Mouse (Mus musculus): Measurements from ENCODE around the gene Katnal1. TPM values are rescaled to one million over a fixed set of nuclear protein-coding genes. Genes with fewer than 3 reads are reported as not detected.

Katnal1 gene
- polyA plus RNA-seq, 1 experiment: not detected

DNA sequence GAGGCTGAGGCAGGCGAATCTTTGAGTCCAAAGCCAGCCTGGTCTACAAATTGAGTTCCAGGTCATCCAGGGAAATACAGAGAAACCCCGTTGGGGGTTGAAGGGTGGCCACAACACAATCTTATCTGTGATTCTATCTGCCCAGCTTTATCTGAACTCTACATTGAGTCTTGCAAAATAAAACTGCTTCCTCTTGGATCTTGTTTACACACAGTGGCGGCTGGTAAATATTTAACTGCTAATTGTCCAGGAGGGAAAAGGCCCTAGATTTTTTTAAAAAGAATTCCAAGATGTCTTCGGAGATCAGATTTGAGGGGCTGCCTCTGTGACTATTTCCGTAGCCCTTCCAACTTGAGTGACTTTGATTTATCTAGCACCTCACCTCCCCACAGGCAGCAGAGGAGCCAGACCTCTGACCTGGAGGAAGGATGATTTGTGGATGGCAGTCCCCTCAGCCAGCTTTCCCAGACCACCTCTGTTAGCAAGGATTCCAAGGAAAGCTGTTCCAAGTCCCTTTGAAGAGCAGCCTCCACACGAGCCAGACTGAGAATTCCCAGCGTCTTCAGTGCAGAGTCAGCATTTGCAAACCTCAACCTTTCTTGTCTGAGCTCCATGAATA lies 39.9 kb upstream of the Katnal1 start:
- peaks cover 37% of the 10 kb centered on the region for H3K4me1 ChIP-seq (ENCODE audit: control insufficient read depth, insufficient read depth, low read length)
- WGBS: 66% methylated on average over 7 of the region's 7 CpGs
- TF ChIP-seq CTCF (IDR thresholded peaks at IDR 0.05; ENCODE audit: insufficient read depth, low read depth, low read length) (no peak), POLR2A (IDR thresholded peaks at IDR 0.05; ENCODE audit: insufficient read depth, low read depth, low read length) (no peak)
- H3K27ac ChIP-seq (ENCODE audit: insufficient read depth, low read depth, low read length): no peak overlapping the region
- H3K4me3 ChIP-seq (ENCODE audit: insufficient read depth, low read depth, low read length): no peak overlapping the region

DNA sequence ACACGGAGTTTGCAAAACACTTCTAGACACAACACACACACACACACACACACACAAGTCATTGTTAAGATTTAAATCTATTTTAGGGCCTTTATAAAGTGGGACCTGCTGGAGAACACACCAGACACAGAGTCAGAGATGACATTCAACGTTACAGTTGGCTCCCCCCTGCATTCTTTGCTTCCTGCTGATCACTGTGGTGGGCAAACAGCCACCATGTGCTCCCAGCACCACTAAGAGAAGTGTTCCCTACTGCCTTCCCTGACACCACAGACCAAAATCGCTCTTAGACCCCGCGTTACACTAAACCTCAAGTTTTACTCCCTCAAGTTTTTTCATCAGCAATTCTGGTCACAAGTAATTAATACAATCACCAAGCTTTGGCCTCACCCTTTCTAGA lies 39.1 kb upstream of the Katnal1 start:
- no peak overlapping the region for H3K4me3 ChIP-seq (ENCODE audit: insufficient read depth, low read depth, low read length)
- H3K4me1 ChIP-seq (ENCODE audit: control insufficient read depth, insufficient read depth, low read length): peaks cover 37% of the 10 kb centered on the region
- WGBS: 81% methylated on average over 5 of the region's 5 CpGs
- TF ChIP-seq CTCF (IDR thresholded peaks at IDR 0.05; ENCODE audit: insufficient read depth, low read depth, low read length) (no peak), POLR2A (IDR thresholded peaks at IDR 0.05; ENCODE audit: insufficient read depth, low read depth, low read length) (no peak)
- 0 out of 2 replicates have a peak overlapping the region, but pooled peaks have one; percentile 99 for H3K27ac ChIP-seq (ENCODE audit: insufficient read depth, low read depth, low read length)

DNA sequence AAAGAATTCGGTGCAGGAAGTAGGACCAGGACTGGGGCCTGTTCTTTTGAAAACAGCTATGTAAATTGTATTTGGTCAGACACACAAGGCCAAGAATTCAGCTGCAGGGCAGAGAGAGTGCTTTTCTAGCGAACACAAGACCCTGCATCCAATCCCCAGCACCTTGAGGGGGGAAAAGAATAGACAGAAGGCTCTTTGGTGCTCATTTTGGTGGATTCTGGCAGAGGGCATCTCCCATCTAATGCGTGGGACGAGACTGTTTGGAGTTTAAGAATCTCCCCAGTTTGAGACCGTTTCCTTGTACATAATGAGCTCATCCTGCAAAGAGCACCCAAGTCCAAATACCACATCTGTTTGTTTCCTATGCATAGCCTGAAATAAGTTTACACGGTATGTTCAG lies 37.3 kb upstream of the Katnal1 start:
- no peak for TF ChIP-seq POLR2A (IDR thresholded peaks at IDR 0.05; ENCODE audit: insufficient read depth, low read depth, low read length)
- WGBS: 22% methylated on average over 6 of the region's 6 CpGs
- peaks cover 33% of the 10 kb centered on the region for H3K4me1 ChIP-seq (ENCODE audit: control insufficient read depth, insufficient read depth, low read length)
- H3K4me3 ChIP-seq (ENCODE audit: insufficient read depth, low read depth, low read length): no peak overlapping the region
- peak overlapping the region; percentile 99 for H3K27ac ChIP-seq (ENCODE audit: insufficient read depth, low read depth, low read length)

DNA sequence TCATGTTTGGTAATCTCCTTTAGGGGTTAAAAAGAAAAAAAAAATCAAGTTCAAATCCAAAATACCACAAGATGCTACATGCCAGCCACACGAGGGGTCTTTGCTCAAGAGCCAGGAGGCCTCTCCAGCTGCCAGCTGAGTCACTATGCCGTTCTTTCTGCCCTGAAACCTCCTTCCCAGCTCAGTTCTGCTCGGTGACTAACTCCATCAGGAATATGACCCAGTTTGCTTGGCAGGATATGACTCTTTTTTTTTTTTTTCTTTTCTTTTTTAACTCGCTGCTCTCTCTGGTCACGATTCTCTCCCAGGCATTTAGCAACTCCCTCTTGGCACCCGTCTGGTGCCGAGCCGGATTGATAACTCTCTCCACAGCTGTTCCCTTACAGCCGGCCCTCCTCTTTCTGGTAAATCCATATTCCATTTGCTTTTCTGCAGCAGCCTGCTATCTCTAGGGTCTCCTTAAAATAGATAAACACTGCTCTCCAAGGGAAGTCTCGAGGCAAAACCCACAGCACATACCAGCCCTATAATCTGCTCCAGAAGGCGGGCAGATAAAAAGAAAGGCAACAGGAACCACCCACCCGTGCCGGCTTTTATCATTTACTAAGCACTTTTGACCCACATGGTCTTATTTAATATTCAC lies 36.7 kb upstream of the Katnal1 start:
- 11% methylated on average over 13 of the region's 13 CpGs for WGBS
- no peak for TF ChIP-seq POLR2A (IDR thresholded peaks at IDR 0.05; ENCODE audit: insufficient read depth, low read depth, low read length)
- no peak for TF ChIP-seq CTCF (IDR thresholded peaks at IDR 0.05; ENCODE audit: insufficient read depth, low read depth, low read length)
- Histone ChIP-seq H3K4me3 (ENCODE audit: insufficient read depth, low read depth, low read length) (no peak overlapping the region), H3K4me1 (ENCODE audit: control insufficient read depth, insufficient read depth, low read length) (peaks cover 33% of the 10 kb centered on the region), H3K27ac (ENCODE audit: insufficient read depth, low read depth, low read length) (peak overlapping the region; percentile 99)

DNA sequence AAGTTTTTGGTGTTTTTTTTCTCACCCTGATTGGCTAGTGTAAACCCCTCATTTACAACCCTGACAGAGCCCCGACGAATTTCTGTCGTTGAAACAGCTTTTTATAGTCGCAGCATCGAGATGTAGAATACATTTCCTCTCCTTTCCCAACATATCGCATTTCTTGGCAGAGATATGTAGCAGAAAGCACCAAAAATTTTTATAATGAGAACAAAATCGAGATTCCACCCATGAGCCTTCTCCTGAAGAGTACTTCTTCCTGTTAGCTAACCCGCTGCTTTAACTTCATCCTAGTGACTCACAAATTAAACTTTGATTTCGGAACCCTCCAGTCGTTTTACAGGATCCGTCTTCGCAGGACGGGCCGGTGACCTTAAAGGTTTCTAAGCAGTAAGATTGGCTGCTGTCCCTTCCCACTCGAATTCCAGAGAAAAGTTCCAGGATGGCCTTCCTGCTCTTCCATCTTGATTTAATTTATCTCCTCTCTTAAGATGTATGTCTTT lies 36.0 kb upstream of the Katnal1 start:
- Histone ChIP-seq H3K4me3 (ENCODE audit: insufficient read depth, low read depth, low read length) (no peak overlapping the region), H3K4me1 (ENCODE audit: control insufficient read depth, insufficient read depth, low read length) (peaks cover 36% of the 10 kb centered on the region), H3K27ac (ENCODE audit: insufficient read depth, low read depth, low read length) (peak overlapping the region; percentile 99)
- TF ChIP-seq POLR2A (IDR thresholded peaks at IDR 0.05; ENCODE audit: insufficient read depth, low read depth, low read length) (no peak), CTCF (IDR thresholded peaks at IDR 0.05; ENCODE audit: insufficient read depth, low read depth, low read length) (no peak)
- 37% methylated on average over 15 of the region's 15 CpGs for whole genome bisulfite sequencing

DNA sequence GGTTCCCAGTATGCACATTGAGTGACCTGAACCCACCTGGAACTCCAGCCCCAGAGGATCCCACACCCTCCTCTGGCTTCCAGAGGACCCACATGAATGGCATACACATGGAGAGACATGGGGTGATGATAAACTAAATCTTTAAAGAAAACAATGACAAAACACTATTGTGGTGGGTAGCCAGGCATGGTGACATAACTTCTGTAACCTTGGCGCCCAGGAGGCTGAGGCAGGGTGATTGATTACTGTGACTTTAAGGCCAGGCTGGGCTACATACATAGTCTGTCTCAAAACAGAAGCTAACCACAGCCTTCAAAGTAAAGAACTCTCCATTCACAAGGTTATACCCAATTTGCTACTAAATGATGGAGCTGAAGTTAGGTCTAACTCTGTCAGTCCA lies 35.1 kb upstream of the Katnal1 start:
- no peak overlapping the region for H3K4me3 ChIP-seq (ENCODE audit: insufficient read depth, low read depth, low read length)
- TF ChIP-seq CTCF (IDR thresholded peaks at IDR 0.05; ENCODE audit: insufficient read depth, low read depth, low read length) (no peak), POLR2A (IDR thresholded peaks at IDR 0.05; ENCODE audit: insufficient read depth, low read depth, low read length) (no peak)

DNA sequence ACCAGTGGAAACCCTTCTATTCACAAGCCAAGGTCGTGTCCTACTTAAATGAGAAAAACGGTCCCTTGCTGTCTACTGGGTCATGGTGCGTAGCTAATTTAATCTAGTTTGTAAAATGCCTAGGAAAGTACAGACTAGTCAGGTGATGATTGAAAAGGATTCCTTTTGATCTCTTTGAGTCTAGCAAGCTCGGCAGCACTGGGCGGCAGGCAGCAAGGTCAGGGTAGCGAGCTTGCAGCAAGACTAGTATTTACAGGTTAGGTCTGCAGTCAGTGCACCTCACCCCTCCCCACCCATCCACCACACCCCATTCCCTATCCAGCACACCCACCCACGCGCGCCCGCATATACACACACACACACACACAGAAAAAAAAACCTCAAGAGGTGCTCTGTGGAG lies 31.1 kb upstream of the Katnal1 start:
- Histone ChIP-seq H3K4me3 (ENCODE audit: insufficient read depth, low read depth, low read length) (no peak overlapping the region), H3K4me1 (ENCODE audit: control insufficient read depth, insufficient read depth, low read length) (peaks cover 18% of the 10 kb centered on the region), H3K27ac (ENCODE audit: insufficient read depth, low read depth, low read length) (peak overlapping the region; percentile 10; the same call in 1 of the 2 replicates)
- 76% methylated on average over 10 of the region's 10 CpGs for WGBS
- TF ChIP-seq POLR2A (IDR thresholded peaks at IDR 0.05; ENCODE audit: insufficient read depth, low read depth, low read length) (no peak), CTCF (IDR thresholded peaks at IDR 0.05; ENCODE audit: insufficient read depth, low read depth, low read length) (no peak)

More for the DNA sequence above, 35.1 kb upstream of the Katnal1 start:
- 93% methylated on average over 1 of the region's 1 CpGs for WGBS
- Histone ChIP-seq H3K27ac (ENCODE audit: insufficient read depth, low read depth, low read length) (peak overlapping the region; percentile 99), H3K4me1 (ENCODE audit: control insufficient read depth, insufficient read depth, low read length) (peaks cover 35% of the 10 kb centered on the region)

DNA sequence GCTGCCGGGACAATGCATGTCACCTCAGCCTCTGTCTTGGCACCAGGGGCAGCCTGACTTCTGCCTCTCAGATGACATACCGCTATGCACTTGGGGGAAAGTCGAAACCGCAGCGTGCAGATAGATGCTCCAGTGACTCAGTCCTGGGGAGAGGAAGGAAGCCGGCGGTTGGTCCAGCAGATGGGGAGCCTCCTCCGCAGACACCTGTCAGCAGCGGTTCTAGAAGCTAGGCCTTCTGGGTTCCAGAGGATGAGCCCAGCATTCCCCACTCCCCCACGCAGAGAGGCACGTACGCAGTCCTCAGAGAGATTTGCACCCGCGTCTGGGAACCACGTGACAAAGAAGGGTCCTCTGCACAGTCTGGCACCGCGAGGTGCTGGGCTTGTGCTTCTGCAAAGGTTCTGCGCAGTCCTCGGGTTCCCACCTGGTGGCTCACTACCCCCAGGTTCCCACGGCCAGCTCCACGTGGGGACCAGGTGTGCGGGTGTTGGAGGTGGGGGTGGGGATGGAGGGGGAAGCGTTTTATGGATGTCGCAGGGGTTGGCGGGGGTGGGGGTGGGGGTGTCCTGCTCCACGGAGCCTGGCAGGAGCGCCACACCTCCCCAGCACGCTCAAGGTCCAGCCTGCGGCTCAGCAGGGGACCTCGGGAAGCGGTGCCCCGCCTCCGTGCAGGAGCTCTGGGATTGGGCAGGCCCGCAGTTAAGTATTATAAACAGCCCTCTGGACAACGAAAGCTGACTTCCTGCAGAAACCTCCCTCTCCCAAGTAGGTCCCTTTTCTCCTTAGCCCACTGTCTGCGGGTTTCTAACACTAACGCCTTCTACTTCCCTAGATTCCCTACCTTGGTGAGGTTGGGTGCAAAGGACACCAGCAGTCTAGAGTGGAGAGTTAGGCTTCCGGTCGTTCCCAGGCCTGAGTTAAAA lies 30.2 kb upstream of the Katnal1 start:
- WGBS: 4% methylated on average over 39 of the region's 39 CpGs
- TF ChIP-seq POLR2A (IDR thresholded peaks at IDR 0.05; ENCODE audit: insufficient read depth, low read depth, low read length): no peak
- Histone ChIP-seq H3K27ac (ENCODE audit: insufficient read depth, low read depth, low read length) (peak overlapping the region; percentile 54), H3K4me3 (ENCODE audit: insufficient read depth, low read depth, low read length) (peak overlapping the region; percentile 49), H3K4me1 (ENCODE audit: control insufficient read depth, insufficient read depth, low read length) (peaks cover 24% of the 10 kb centered on the region)

DNA sequence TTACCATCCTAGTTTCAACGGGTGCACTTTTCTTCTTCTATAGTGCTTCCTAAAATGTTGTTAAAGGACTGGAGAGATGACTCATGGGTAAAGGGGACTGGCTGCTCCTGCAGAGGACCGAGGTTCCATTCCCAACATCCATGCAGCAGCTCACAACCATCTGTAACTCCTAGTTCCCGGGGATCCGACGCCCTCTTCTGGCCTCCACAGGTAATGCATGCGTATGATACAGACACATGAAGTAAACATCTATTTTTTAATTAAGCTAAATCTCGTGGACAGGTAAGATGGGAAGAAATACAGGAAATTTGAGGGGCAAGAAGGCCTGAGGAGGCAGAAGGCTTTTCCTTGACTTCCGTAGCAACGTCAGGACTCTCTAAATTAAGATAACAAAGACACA lies 29.2 kb upstream of the Katnal1 start:
- WGBS: 39% methylated on average over 9 of the region's 9 CpGs
- TF ChIP-seq POLR2A (IDR thresholded peaks at IDR 0.05; ENCODE audit: insufficient read depth, low read depth, low read length): no peak
- no peak for TF ChIP-seq CTCF (IDR thresholded peaks at IDR 0.05; ENCODE audit: insufficient read depth, low read depth, low read length)
- no peak overlapping the region for H3K27ac ChIP-seq (ENCODE audit: insufficient read depth, low read depth, low read length)

More for the DNA sequence above, 29.2 kb upstream of the Katnal1 start:
- H3K4me3 ChIP-seq (ENCODE audit: insufficient read depth, low read depth, low read length): no peak overlapping the region
- peaks cover 23% of the 10 kb centered on the region for H3K4me1 ChIP-seq (ENCODE audit: control insufficient read depth, insufficient read depth, low read length)

Data from olfactory bulb, adult 2 months (tissue).